Mouse (Mus musculus) adrenal gland, postnatal 25 days (tissue): ENCODE results near the gene Sox5. TPM values are rescaled to one million over a fixed set of nuclear protein-coding genes. Genes with fewer than 3 reads are reported as not detected.

Source experiments
- DNase-seq: peaks from one replicate; pipeline ENCODE4 v3.0.0; 2021; ENCODE audit warnings: mixed read lengths
- total RNA-seq: library from RNA; stranded (reverse); gene quantifications from 2 replicates; pipeline ENCODE4 v1.2.3, GENCODE M21; 2021

Sox5 gene
- total RNA-seq, 1 experiment from 2014 or later = 10.8 TPM

DNA sequence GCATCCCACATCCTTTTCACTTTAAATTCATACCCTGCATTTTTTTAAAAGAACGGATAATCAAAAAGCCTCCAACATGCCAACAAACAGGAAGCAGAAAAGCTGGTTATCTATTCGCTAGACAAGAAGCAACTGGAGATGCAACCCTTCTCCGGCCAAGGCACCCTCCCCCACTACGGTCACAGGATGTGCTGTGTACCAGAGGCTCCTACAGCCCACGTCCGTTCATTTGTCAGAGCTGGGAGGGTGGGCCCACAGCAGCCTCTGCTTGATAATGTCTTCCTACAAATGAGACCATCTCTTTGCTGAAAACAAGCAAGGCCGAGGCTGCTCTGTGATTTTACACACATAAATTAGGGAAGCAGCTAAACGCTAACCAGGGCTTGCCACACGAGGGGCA, 69.9 kb downstream of the Sox5 start:
- no peak for DNase-seq

DNA sequence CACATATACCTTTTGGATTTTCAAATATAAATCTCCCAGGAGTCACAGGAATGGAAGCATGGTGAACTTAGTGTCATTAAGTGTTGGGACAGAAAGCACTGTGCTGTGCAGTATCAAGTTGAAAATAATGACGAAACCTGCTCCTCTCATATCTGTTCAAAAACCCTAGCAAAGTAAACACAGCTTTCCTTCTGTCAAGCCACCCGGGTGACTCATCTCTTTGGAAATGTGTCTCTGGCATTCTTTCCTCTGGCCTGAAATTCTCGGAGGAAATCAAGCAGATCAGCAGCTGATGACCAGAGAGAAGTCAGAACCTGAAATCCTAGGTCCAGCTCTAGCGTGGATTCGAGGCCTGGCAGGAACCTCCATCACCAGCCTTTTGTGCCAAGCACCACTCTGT, 71.0 kb downstream of the Sox5 start:
- peak; percentile 24 for DNase-seq

DNA sequence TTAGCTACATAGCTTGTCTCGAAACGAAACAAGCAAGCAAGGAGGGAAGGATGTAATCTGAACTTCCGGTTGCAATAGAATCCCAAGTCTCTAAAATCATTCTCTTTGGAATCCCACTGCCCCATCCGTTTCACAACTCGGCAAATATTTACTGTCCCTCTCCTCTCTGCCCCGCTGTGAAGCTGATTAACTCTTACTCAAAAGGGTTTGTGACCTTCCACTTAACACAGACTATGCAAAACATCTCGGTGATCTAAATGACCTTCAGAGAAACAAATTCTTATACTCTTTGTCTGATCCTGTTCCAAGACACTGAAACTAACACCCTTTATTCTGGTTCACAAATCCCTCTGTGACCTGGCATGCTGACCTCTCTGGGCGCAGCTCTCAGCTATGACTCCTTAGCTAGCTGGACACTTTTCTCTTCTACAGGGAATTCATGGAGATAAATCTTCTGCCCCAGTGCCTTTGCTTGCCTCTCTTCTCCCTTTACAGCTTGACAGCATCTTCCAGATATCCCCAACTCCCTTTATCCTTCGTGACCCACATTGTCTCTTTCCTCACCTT, 72.1 kb downstream of the Sox5 start:
- peak; percentile 18 for DNase-seq

DNA sequence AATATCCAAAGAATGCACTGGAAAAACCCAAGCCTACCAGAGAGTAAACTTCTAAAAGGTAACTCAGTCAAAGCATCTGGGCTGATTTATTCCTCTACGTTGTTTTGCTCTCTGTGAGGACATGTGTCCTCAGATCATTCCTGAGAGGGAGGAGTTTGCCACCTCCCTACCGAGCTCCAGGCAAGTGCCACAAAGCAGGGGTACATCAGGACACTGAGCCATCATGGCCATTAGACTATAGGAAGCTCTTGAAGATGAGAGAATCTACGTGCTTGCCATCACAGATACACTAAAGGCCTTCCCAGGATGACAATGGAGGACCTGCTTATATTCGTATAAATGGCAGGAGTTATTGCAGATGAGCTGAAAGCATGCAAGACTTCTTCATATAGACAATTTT, 73.4 kb downstream of the Sox5 start:
- DNase-seq = no peak

DNA sequence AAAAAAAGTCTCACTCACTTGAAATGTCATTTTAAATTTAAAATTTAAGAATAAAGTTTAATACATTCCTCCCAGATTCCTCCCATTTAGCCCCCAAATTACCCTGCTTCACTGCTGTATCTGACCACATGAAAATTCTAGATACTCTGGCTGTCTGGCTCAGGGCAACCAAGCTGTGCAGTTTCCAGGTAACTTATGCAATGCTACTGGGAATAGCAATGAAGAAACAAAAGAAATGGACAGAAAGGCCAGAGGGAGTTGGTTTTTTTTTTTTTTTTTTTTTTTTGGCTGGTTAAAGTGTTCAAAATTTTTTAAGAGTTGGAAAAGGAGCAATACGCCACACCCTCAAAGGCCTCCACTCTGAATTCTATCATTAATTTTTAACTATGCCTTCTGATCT, 73.8 kb downstream of the Sox5 start:
- no peak for DNase-seq

DNA sequence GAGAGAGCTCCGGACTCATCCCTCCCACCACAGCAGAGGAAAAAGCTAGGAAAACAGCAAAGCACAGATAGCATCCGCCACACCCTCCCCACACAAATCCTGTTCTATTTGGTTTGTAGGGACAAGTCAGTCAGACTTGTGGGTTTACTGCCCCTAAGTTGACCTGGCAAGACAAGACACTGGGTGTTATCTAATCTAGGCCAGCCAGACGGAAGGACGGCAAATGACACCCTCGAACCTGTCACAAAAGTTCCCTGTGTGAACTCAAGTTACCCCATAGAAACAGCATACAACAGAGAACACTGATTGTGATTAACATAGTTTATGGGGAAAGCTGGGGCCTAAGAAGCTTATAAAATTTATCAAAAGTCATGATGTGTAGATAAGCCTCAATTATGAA, 76.8 kb downstream of the Sox5 start:
- no peak for DNase-seq

DNA sequence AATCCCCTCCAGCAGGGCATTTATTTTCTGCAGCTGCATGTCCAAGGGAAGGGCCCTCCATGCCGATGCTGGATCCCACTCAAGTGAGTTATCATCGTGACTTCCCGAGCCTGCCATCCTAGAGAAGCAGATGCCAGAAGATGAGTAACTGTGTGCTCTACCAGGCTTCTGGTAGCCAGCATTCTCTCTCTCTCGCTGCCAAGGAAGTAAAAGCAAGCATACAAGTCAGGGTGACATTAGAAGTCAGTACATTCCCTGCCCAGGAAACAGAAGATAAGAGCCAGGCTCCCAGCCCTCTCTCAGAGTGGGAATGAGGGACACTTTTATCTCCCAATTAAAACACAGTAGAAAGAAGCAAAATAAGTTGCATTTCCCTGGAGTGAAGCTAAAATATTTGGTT, 86.1 kb downstream of the Sox5 start:
- no peak for DNase-seq

DNA sequence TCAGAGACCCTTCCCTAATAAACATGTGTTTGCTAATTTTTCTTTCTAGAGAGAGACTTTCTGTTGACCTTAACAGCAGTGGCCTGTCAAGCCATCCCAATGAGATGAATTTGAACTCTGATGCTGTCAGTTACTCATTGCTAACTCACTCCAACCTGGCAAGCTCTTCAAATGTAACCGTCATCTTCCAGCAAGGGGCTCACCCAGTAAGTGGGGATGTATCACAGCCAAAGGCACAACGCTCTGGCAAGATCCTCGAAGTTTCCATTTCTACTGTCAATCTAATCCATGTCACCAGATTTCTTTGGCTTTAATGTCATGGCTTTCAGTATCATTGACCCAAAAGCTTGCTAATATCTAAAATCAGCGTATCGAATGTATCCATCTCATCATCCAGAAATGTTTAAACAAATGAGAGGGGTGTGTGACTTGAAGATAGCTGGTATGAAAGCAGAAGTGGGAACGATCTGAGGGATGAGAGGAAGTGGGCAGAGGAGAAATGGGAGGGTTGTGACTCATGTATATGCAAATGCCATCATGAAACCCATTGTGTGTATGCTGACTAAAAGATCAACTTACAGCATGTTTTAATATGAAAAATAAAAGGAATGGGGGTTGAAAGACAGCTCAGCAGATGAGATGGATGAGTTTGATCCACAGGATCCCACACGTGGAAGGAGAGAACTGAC, 88.4 kb downstream of the Sox5 start:
- no peak for DNase-seq

DNA sequence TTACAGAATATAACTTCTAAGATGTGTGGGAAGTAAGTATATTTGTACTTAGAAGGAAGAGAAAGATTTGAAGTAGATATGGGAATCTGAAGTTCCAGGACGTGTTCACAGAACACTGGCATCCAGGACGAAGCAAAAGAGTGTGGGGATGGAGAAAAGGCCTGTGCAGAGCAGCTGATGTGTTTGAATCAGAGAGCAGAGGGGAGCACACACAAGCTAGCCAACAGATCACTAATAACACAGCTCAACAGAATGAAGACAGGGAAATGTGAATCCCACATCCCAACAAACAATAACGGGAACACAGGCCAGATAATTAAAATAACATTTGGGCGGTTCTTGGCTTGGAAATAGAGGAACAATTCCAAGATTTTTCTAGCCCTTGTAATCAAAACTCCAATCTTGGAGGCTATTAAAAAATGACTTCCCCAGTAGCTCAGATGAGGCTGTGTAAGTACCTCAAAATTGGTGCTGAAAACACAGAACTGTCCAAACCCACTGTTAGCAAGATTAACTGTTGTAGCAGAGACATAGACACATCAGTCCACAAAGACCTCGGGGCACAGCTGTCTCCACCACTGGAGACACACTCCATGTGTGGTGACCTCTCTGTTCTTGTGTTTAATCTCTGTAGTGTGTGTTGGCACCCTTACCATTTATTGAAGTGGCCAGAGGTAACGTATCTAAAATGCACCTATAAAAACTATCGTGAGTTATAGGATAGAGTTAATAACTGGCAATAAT, 90.3 kb downstream of the Sox5 start:
- no peak for DNase-seq

DNA sequence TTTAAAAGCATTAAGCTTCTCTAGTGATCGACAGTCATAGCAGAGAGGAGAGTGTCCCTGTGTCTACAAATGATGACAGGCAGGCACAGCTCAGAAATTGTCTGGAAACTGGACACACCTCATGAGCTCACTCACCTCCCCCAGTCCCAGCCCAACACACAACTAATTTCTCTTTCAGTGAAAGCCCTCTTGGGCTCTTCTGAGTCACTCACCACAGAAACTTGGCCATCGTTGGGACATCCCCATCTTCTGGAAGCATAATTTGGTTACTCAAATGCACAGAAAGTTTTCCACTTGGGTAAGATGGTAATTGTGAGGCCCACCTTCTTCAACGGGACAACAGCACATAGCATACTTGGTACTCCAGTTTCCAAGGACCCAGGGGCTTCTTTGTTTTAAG, 92.7 kb downstream of the Sox5 start:
- DNase-seq = no peak

DNA sequence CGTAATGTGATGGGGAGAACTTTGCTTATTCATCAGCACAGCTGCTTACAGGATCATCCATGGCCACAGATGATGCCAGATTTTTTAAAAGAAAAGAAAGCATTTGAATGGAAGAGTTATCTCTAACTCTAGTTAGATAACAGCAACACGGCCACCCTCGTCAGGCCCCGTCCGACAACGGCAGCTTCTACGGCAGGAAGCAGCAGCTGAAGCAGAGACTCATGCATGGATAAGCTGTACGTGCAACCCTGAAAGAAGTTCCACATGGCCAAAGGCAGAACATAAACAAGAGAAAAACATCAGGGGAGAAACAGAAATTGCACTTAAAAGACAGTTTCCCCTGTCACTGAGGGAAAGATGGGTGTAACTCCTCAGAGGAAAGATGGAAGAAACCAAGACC, 94.1 kb downstream of the Sox5 start:
- no peak for DNase-seq

DNA sequence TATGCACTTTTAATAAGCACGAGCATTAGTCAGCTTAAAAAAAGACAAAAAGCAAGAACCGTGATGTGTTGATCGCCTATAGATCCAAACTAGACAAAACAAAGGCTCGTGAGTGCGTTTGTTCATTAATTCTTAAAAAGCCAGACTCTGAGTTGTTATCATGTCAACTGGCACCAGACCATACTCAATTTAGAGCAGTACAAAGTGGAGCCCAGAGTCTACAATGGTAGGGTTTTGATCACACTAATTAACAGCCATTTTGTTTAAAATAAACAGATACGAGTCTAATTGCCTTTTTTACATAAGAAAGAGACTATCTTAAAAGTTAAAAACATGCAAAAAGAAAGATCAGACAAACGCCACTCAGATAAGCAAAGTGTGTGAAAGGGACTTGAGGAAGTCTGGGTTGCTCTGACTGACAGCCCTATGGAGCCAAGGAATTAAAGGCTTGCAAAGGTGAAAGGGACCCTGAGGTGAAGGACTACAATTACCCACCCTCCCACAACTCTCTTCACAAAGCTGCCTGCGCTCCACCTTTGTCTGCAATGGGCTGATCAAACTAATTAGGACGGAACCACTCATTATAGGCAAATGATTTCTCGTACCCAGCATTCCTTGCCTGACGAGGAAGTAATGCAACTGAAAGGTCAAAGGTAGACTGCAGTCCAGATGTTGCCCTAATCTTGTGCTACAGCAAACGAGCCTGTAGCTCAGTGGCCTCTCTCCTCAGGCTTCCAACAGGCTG, 100.6 kb downstream of the Sox5 start:
- DNase-seq = no peak

DNA sequence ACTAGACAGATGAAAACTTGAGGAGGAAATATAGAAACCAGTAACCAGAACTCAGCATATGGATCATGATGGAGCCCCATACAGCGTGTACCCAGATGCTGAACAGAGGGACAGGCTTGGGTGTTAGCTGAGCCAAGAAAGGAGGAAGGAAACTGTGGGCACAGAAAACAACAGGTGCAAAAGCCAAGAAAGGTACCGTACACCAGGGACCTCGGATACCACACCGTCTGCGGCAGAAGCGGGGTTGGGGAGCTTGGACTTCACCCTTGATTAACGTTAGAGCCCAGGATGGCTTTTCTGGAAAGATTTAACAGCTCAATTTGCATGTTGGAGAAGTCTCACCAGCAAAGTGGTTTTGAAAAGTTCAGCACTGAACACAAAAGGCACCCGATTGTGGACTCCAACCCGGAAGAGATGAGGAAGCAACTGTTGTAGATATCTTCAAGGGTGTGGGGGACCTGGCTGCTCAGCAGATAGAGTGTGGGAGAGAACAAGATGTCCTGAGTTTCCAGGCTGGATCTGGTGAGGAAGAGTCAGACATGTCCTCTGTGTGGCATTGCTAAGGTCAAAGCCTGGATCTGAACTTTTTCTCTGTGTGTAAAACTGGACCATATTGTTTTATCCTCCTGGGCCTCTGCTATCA, 104.2 kb downstream of the Sox5 start:
- no peak for DNase-seq

DNA sequence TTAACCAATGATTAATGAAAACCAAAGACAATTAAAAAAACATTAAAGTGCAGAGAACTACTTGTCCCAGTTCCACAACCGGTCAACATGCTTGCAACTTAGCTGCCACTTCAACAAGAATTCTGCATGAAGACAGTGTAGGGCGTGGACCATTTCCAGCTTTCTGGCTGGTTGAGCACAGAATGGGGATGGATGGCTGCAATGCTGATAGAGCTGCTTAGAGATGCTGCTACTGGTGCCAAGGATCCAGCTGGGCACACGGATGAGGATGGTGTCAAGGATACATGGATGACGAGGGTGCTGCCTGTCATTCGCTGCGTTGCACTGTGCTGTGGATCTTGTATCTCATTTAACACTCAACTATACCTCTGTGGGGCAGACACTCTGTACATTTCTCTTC, 106.7 kb downstream of the Sox5 start:
- DNase-seq = no peak

DNA sequence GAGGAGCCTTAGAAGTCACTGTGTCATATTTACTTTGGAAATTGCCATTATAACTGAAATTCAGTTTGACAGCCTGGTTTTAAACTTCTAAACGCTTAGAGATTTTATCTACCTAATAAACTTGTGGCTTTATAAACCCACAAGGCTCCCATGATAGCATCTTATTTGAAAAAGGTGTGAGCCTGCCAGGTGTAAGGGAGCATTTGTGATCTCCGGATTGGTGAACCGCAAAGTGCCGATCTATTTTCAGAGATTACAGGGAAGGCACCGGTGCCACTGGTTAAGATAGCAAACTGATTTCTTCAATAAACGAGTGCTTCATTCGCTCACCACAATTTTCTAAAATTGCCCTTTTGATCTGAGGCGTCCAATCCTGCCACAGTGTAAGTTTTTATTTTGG, 107.9 kb downstream of the Sox5 start:
- DNase-seq = no peak

DNA sequence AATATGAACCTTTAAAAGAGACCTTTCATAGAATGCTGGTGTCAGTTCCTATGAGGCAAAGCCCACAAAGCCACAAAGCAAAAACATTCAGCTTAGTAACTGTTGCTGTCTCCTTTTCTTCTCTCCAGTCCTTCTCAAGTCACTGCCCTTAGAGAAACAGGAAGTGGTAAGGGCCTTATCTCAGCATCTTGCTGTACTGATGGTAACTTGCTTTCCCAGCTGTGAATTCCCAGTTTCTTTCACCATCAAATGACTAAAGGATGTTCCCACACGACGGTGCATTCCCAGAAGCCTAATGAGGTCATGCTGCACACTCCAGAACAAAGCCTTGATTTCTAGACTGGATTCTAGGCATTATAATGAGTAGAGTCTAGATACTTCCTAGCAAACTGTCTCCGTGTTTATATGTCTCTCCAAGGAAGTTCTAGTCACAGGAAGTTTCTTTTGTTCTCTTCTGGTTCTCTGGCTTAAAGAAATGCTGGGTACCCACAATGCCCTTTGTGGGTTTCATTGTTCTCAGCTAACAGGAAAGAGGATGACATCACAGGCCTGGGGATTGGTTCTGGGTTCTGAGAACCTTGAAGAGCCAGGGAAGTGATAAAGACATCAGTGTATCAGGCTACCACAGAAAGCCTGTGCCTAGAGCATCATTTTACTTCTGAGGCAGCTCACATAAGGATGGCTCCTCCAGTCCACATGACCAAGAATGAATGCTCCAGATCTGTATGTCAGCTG, 111.2 kb downstream of the Sox5 start:
- no peak for DNase-seq

DNA sequence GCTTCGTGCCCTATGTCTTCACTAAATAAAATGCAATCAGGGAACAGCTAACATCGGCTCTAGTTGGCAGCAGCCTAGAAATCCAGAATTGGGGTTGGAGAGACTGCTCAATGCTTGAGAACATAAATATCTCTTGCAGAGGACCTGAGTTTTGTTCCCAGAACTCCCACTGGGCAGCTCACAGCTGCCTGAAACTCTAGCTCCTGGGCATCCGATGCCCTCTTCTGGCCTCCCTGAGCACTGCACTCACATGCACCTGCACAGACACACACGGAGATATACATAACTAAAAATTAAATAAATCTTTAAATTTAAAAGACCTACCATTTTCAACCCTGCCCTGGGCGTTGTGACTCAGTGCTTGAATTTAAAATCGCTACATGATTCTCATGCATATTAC, 115.2 kb downstream of the Sox5 start:
- no peak for DNase-seq

DNA sequence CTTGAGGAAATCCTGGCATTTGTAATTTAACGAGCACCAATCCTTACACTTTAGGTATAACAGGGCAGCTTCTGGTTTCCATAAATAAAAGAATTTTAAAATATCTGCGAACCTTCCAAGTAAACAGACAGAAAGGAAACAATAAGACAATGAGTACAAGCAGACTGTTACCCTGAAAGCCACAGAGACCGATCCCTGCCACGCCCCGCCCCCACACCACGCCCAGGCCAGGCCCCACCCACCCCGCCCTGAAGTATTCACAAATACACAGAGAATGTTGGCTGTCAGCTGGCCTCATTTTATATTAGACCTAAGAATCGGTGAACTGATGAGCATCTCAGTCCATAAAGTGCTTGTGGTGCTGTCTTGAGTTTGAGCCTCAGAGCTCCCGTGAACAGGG, 117.0 kb downstream of the Sox5 start:
- DNase-seq = no peak

DNA sequence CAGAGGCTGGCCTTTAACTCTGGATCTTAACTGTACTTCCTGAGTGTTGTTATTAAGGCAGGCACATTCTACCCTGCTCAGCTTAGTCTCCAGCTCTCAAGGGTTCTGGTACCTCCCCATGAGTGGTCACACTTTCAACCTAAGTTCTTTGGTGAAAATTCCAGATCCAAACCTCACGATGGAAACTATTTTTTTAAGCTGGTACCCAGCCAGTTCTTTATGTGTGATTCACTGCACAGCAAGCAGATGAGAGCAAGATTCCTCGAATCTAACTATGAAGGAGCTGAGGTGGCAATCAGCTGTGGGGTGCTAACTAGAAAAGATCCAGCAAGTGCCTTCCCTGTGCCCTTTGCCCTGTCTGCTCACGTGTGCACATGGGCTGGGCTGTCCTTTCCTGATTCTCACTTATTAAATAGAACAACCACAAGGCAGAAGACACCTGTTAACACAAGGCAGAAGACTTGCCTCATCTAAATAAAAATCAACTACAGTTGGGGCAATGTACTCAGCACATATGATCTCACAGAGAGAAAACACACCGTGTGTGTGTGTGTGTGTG, 118.2 kb downstream of the Sox5 start:
- DNase-seq = no peak

DNA sequence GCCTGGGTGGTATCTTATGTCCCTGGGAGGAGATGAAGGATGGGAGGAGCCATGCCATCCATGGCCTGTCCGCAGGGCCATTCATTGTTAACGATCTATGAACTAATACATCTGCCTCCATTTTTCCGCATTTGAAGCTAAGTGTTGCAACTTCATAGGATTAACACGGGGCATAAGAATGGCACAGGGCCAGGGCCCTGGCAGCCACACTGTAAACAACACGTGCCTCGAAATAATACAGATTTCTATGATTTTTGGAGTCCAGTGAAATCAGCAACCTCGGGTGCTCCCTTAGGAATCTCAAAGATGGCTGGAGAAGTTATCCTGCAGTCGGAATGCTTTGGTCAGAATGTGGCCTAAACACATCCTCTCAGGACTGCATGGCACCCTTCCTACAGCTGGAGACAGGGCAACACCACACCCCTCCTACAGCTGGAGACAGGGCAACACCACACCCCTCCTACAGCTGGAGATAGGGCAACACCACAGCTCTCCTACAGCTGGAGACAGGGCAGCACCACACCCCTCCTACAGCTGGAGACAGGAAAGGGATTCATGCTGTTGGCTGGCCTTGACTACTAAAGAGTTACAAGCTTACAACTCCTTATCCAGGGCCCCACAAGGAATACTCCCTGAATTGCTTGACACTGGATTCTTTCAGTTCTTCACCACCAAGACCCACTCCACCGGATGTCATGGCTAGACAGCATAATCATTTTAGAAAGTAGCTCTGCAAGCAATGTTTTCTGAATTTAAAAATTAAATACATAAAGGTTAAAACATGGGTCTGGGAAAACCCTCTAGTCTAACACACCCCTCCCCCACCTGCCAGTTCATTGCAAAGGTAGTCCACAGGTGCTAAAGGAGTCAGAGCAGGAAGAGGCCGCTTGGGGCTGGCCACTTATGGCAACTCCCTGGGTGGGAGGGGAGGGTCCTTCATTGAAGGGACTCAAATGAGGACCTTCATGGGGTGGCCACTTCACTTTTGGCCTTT, 122.4 kb downstream of the Sox5 start:
- DNase-seq = no peak
